Mouse (Mus musculus) cerebellum, adult 2 months (tissue): Measurements from ENCODE around the gene Carmil2.

Source experiments
- CTCF ChIP-seq: fragments of 200-500 bp; IDR thresholded peaks from 2 replicates; pipeline ENCODE4 v1.5.1; 2011; ENCODE audit warnings: low read depth, mild to moderate bottlenecking, control low read depth, low read length, moderate library complexity, borderline replicate concordance; ENCODE audit not compliant: insufficient read depth
- POLR2A ChIP-seq: fragments of 200-500 bp; IDR thresholded peaks from 2 replicates; pipeline ENCODE4 v1.6.1; 2011; ENCODE audit warnings: low read length, control low read depth, borderline replicate concordance; ENCODE audit not compliant: insufficient read depth

- TF ChIP-seq CTCF (no peak), POLR2A (no peak)
These were observed 11.2 kb downstream of the Carmil2 start for GRCm38 (mm10) chr8:105697196-105697780.
